Mouse (Mus musculus) lung, adult 2 months (tissue): Measurements from ENCODE around the gene Fdps.

ENCODE experiments used
- CTCF ChIP-seq: fragments of 200-500 bp; IDR thresholded peaks from 2 replicates; pipeline ENCODE4 v1.5.1; 2011; ENCODE audit warnings: mild to moderate bottlenecking, low read length, control low read depth; ENCODE audit not compliant: insufficient read depth
- POLR2A ChIP-seq: fragments of 200-500 bp; IDR thresholded peaks from 2 replicates; pipeline ENCODE4 v1.6.1; 2011; ENCODE audit warnings: low read depth, mild to moderate bottlenecking, control low read depth, low read length, borderline replicate concordance; ENCODE audit errors: extremely low read depth

- peak; percentile 23; the same call in 1 of the 2 replicates for TF ChIP-seq CTCF
- TF ChIP-seq POLR2A = no peak
These were observed 13.8 kb upstream of the Fdps start for GRCm38 (mm10) chr3:89115522-89115921.
